Mouse (Mus musculus): Measurements from ENCODE around the gene Clk4. TPM values are rescaled to one million over a fixed set of nuclear protein-coding genes. Genes with fewer than 3 reads are reported as not detected.

The Clk4 gene
- 16.8 and 40.0 TPM in 2 replicates for polyA plus RNA-seq (2012; rRNA removed)

GRCm38 (mm10) chr11:51261680-51262219 lies at the start of gene Clk4:
Gene Clk4, plus strand, starts transcription at chr11:51261730.

GRCm38 (mm10) chr11:51220308-51220707 lies 41.2 kb upstream of the Clk4 start, which contains the start of gene Gm12569:
Gene Gm12569, plus strand, starts transcription at chr11:51220473.

GRCm38 (mm10) chr11:51262342-51263285 lies 1.1 kb downstream of the Clk4 start, which contains the start of gene BC049762:
Gene BC049762, minus strand, starts transcription at chr11:51263046.

GRCm38 (mm10) chr11:51289564-51290041 lies 28.1 kb downstream of the Clk4 start, which contains the start of gene Col23a1:
Gene Col23a1, plus strand, starts transcription at chr11:51289920.

Other genes with a start within 250 kb of the Clk4 start
- not detected in 2 replicates for gene Olfr54, start 247.5 kb upstream of the Clk4 start, polyA plus RNA-seq (2012; rRNA removed)
- gene Olfr1375, start 213.6 kb upstream of the Clk4 start, polyA plus RNA-seq (2012; rRNA removed), result not detected in 2 replicates
- gene Zfp354a, start 202.5 kb upstream of the Clk4 start, polyA plus RNA-seq (2012; rRNA removed), result 3.1 and 3.9 TPM in 2 replicates
- gene Gm12569, start 41.3 kb upstream of the Clk4 start, polyA plus RNA-seq (2012; rRNA removed), result not detected in 2 replicates
- 0.21 TPM in 1 of 2 replicates, not detected in the other for gene BC049762, start 1.3 kb downstream of the Clk4 start, polyA plus RNA-seq (2012; rRNA removed)
- 2.9 and 3.5 TPM in 2 replicates for gene Col23a1, start 28.2 kb downstream of the Clk4 start, polyA plus RNA-seq (2012; rRNA removed)